Mouse (Mus musculus) embryonic facial prominence, embryonic 10.5 days (tissue): ENCODE data around the gene Riok1. TPM values are rescaled to one million over a fixed set of nuclear protein-coding genes. Genes with fewer than 3 reads are reported as not detected.

Experiments
- DNase-seq: peaks from one replicate; pipeline ENCODE4 v3.0.0-alpha.2; 2017; ENCODE audit warnings: low spot score
- H3K27ac ChIP-seq: fragments of 300-500 bp; sonication (generic); replicated peaks from 2 replicates; pipeline ENCODE4 v1.5.1; 2016; ENCODE audit warnings: mild to moderate bottlenecking
- H3K27me3 ChIP-seq: fragments of 300-500 bp; sonication (generic); replicated peaks from 2 replicates; pipeline ENCODE4 v1.6.1; 2016; ENCODE audit warnings: low read depth, mild to moderate bottlenecking; ENCODE audit not compliant: poor library complexity, severe bottlenecking
- H3K36me3 ChIP-seq: fragments of 300-500 bp; sonication (generic); replicated peaks from 2 replicates; pipeline ENCODE4 v1.6.1; 2016; ENCODE audit warnings: mild to moderate bottlenecking, moderate library complexity
- H3K4me1 ChIP-seq: fragments of 300-500 bp; sonication (generic); 2 replicates; pipeline ENCODE4 v1.6.1; 2016
- H3K4me3 ChIP-seq: fragments of 300-500 bp; sonication (generic); 2 replicates; pipeline ENCODE4 v1.5.1; 2016; ENCODE audit warnings: mild to moderate bottlenecking, moderate library complexity
- H3K9me3 ChIP-seq: fragments of 300-500 bp; sonication (generic); 2 replicates; pipeline ENCODE4 v1.6.1; 2016; ENCODE audit warnings: mild to moderate bottlenecking
- WGBS: fragments of 180-500 bp; shearing (Covaris S2); methylation state at CpG from one replicate; pipeline ENCODE4 v1.1.7; 2016; 5-methylcytosine and 5-hydroxymethylcytosine counted together
- microRNA-seq: library from miRNA; unstranded; fragments of <30 nt; microRNA quantifications from one replicate; pipeline ENCODE4, GENCODE M21; 2017
- polyA plus RNA-seq: library from polyadenylated mRNA; unstranded; fragments of >200 nt; fragmentation: Nextera tagmentation; extraction: Ambion mirVana; gene quantifications from 2 replicates; pipeline ENCODE4 v1.2.1, GENCODE M21; 2016

Riok1 gene
- polyA plus RNA-seq, 1 experiment from 2014 or later = 61.8 TPM

- no peaks in the 10 kb centered on the region for H3K4me1 ChIP-seq
- no peak for DNase-seq
- no peaks in the 10 kb centered on the region for H3K9me3 ChIP-seq
- H3K4me3 ChIP-seq = no peak overlapping the region
- H3K27ac ChIP-seq = no peak overlapping the region
- no peaks in the 10 kb centered on the region for H3K27me3 ChIP-seq
- WGBS = 83% methylated on average over 9 of the region's 9 CpGs
- H3K36me3 ChIP-seq = no peaks in the 10 kb centered on the region
Observed at GRCm38 (mm10) chr13:38109081-38109480, 72.3 kb downstream of the Riok1 start.

Small RNA genes lying within 50 kb of the gene (microRNA-seq; reads per million reads assigned to microRNA genes)
- gene Gm27387 = not detected

Other genes with a start within 250 kb of the Riok1 start
- 107 and 110 TPM in 2 replicates for gene Ssr1, start 42.8 kb upstream of the Riok1 start, polyA plus RNA-seq
- gene Cage1, start 74 bp downstream of the Riok1 start, polyA plus RNA-seq = 0.65 and 1.1 TPM in 2 replicates
- 3.6 and 3.8 TPM in 2 replicates for gene Dsp, start 114.3 kb downstream of the Riok1 start, polyA plus RNA-seq
- gene Snrnp48, start 167.9 kb downstream of the Riok1 start, polyA plus RNA-seq = 35.2 and 36.2 TPM in 2 replicates